Mouse (Mus musculus) heart, adult 18-20 months (tissue): ENCODE results near the gene Hdgf. TPM values are rescaled to one million over a fixed set of nuclear protein-coding genes. Genes with fewer than 3 reads are reported as not detected.
"Not testable (repeated sequence)": the region's sequence is repeated elsewhere in the genome, so short reads cannot be mapped to it uniquely, and the experiment has no call there.

Experiments used
- DNase-seq, 2 experiments: peaks; one replicate each; pipeline ENCODE4 v3.0.0; 2021 to 2022; ENCODE audit warnings: mixed read lengths in 1 of 2
- long read RNA-seq, 2 experiments: library from polyadenylated mRNA; stranded (forward); transcript quantifications; one replicate each; pipeline ENCODE4 v2.0.0; 2021
- total RNA-seq, 2 experiments: library from RNA; stranded (reverse); gene quantifications; 2 replicates each; pipeline ENCODE4 v1.2.3; 2021

Gene Hdgf
- total RNA-seq: 100 to 1,000 TPM; 111 to 117 TPM
- long read RNA-seq, experiment 1, transcript Hdgf-201 (6 exons, 2,245 nt): major isoform, 122 of 161 reads
- long read RNA-seq, experiment 1, partial matches to known transcripts: 6 of 161 reads
- long read RNA-seq, experiment 1, other reads (novel, unspliced or antisense): 33 of 161 reads
- long read RNA-seq, experiment 2, transcript Hdgf-201 (6 exons, 2,245 nt): major isoform, 62 of 94 reads
- long read RNA-seq, experiment 2, partial matches to known transcripts: 15 of 94 reads
- long read RNA-seq, experiment 2, other reads (novel, unspliced or antisense): 17 of 94 reads

GRCm38 (mm10) chr3:87905880-87906485 lies at the start of gene Hdgf:
Hdgf (plus strand) TSS chr3:87906321.
- DNase-seq: peak; percentile 93 to 96

GRCm38 (mm10) chr3:87857666-87858065 lies 48.5 kb upstream of the Hdgf start:
- no peak for DNase-seq

- peak; percentile 74 to 77 for DNase-seq
Measured at GRCm38 (mm10) chr3:87859813-87860212, 46.3 kb upstream of the Hdgf start.

GRCm38 (mm10) chr3:87864111-87864510 lies 42.0 kb upstream of the Hdgf start:
- DNase-seq: not testable (repeated sequence)

- no peak for DNase-seq
Measured at GRCm38 (mm10) chr3:87877730-87878129, 28.4 kb upstream of the Hdgf start.

GRCm38 (mm10) chr3:87884291-87884690 lies 21.8 kb upstream of the Hdgf start:
- peak in 1 of 2 experiments; percentile 27 for DNase-seq

- DNase-seq: peak in 1 of 2 experiments; percentile 35
Measured at GRCm38 (mm10) chr3:87884708-87885251, 21.3 kb upstream of the Hdgf start.

GRCm38 (mm10) chr3:87885281-87886003 lies 20.7 kb upstream of the Hdgf start, which contains the start of gene Prcc:
Prcc (minus strand) TSS chr3:87885608.
- peak; percentile 95 to 99 for DNase-seq

GRCm38 (mm10) chr3:87886004-87886365 lies 20.1 kb upstream of the Hdgf start:
- no peak for DNase-seq

GRCm38 (mm10) chr3:87886416-87886815 lies 19.7 kb upstream of the Hdgf start:
- DNase-seq: no peak

GRCm38 (mm10) chr3:87887400-87887799 lies 18.7 kb upstream of the Hdgf start:
- not testable (repeated sequence) for DNase-seq

GRCm38 (mm10) chr3:87891481-87891880 lies 14.6 kb upstream of the Hdgf start:
- DNase-seq: no peak

GRCm38 (mm10) chr3:87893367-87893905 lies 12.7 kb upstream of the Hdgf start:
- DNase-seq: no peak

GRCm38 (mm10) chr3:87899266-87899665 lies 6.9 kb upstream of the Hdgf start:
- no peak for DNase-seq

- DNase-seq: no peak
Measured at GRCm38 (mm10) chr3:87899776-87900175, 6.3 kb upstream of the Hdgf start.

- DNase-seq: no peak
Measured at GRCm38 (mm10) chr3:87901036-87901624, 5.0 kb upstream of the Hdgf start.

GRCm38 (mm10) chr3:87901959-87902358 lies 4.2 kb upstream of the Hdgf start:
- not testable (repeated sequence) for DNase-seq

GRCm38 (mm10) chr3:87903821-87904220 lies 2.3 kb upstream of the Hdgf start:
- DNase-seq: no peak

- DNase-seq: peak in 1 of 2 experiments; percentile 65
Measured at GRCm38 (mm10) chr3:87906601-87906980, 470 bp downstream of the Hdgf start.

- DNase-seq: peak; percentile 36 to 54
Measured at GRCm38 (mm10) chr3:87906981-87907857, 1.1 kb downstream of the Hdgf start.

- DNase-seq: no peak
Measured at GRCm38 (mm10) chr3:87907906-87908305, 1.8 kb downstream of the Hdgf start.
